Mouse (Mus musculus): ENCODE measurements around the gene Alg12. TPM values are rescaled to one million over a fixed set of nuclear protein-coding genes. Genes with fewer than 3 reads are reported as not detected.
"Not testable (repeated sequence)": the region's sequence is repeated elsewhere in the genome, so short reads cannot be mapped to it uniquely, and the experiment has no call there.

Gene Alg12
- total RNA-seq, 1 experiment from 2014 or later: 16.3 TPM

DNA sequence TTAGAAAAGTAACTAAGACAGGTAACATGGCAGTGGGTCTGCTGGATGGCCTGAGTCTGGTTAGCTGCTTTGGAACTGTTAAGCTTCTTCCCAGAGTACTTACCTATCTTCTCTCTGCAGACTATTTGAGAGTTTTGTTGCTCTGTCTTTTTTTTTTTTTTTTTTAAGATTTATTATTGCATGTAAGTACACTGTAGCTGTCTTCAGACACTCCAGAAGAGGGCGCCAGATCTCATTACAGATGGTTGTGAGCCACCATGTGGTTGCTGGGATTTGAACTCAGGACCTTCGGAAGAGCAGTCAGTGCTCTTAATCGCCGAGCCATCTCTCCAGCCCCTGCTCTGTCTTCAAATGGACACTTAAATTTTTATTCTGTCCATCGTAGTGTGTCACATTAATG is 44.5 kb downstream of the Alg12 start:
- DNase-seq: not testable (repeated sequence)

- DNase-seq: no peak
Observed at GRCm38 (mm10) chr15:88768537-88768936, 50.6 kb downstream of the Alg12 start.

GRCm38 (mm10) chr15:88766139-88766538 is 53.0 kb downstream of the Alg12 start:
- not testable (repeated sequence) for DNase-seq

DNA sequence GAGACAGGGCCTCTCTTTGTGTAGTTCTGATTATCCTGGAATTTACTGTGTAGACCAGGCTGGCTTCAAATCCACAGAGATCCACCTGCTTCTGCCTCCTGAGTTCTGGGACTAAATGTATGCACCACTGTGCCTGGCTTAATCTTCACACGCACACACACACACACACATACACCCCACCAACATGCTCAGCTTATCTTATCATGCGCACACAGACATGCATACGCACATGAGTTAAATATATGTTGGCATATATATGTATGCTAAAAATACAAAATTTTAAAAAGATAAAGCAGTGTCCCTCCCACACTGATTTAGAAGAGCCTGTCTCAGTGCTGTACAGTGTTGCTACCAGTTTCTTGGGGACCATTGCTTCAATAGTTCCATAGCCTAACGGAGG is 57.6 kb downstream of the Alg12 start:
- DNase-seq: no peak

GRCm38 (mm10) chr15:88758061-88758460 is 61.1 kb downstream of the Alg12 start:
- no peak for DNase-seq

- DNase-seq: no peak
Observed at GRCm38 (mm10) chr15:88755761-88756160, 63.4 kb downstream of the Alg12 start.

Other genes with a start within 250 kb of the Alg12 start
- not detected in 2 replicates for gene Zdhhc25, start 219.0 kb downstream of the Alg12 start, total RNA-seq (2021)
- 51.6 and 68.7 TPM in 2 replicates for gene Brd1, start 85.1 kb downstream of the Alg12 start, total RNA-seq (2021)
- 11.6 and 14.5 TPM in 2 replicates for gene Zbed4, start 67.7 kb downstream of the Alg12 start, total RNA-seq (2021)
- 35.1 and 37.8 TPM in 2 replicates for gene Creld2, start 328 bp upstream of the Alg12 start, total RNA-seq (2021)
- gene Pim3, start 42.9 kb upstream of the Alg12 start, total RNA-seq (2021): 71.8 and 89.5 TPM in 2 replicates
- gene Ttll8, start 135.1 kb upstream of the Alg12 start, total RNA-seq (2021): not detected in 2 replicates
- not detected in 2 replicates for gene Mlc1, start 159.7 kb upstream of the Alg12 start, total RNA-seq (2021)
- gene Mov10l1, start 163.6 kb upstream of the Alg12 start, total RNA-seq (2021): not detected in 2 replicates
- 0.81 and 1.6 TPM in 2 replicates for gene Panx2, start 240.4 kb upstream of the Alg12 start, total RNA-seq (2021)

Data from adrenal gland, postnatal 25 days (tissue).